Mouse (Mus musculus) megakaryocyte, embryonic 14.5 days (primary cell): Measurements from ENCODE around the gene Kcnip3. TPM values are rescaled to one million over a fixed set of nuclear protein-coding genes. Genes with fewer than 3 reads are reported as not detected.
A peak's percentile ranks its signal among the peaks of the same experiment; 100 is the strongest.

Experiments used
- H3K27me3 ChIP-seq: replicated peaks from 2 replicates; pipeline ENCODE3; 2012; ENCODE audit warnings: inconsistent platforms
- H3K36me3 ChIP-seq: replicated peaks from 2 replicates; pipeline ENCODE3; 2012; ENCODE audit warnings: low read length, inconsistent platforms, mixed read lengths
- H3K4me1 ChIP-seq: 2 replicates; pipeline ENCODE4 v1.6.1; 2012; ENCODE audit warnings: inconsistent platforms
- H3K4me3 ChIP-seq: replicated peaks from 2 replicates; pipeline ENCODE3; 2012; ENCODE audit warnings: moderate library complexity, mild to moderate bottlenecking, inconsistent platforms
- H3K9me3 ChIP-seq: 2 replicates; pipeline ENCODE4 v1.6.1; 2012; ENCODE audit warnings: inconsistent platforms
- FLI1 ChIP-seq: IDR thresholded peaks from 2 replicates; pipeline ENCODE4 v1.6.1; 2012; ENCODE audit warnings: low read length, inconsistent platforms, mixed read lengths
- GATA1 ChIP-seq: IDR thresholded peaks from 3 replicates; pipeline ENCODE4 v1.6.1; 2012; ENCODE audit warnings: mixed read lengths, low read length, inconsistent platforms, borderline replicate concordance
- polyA plus RNA-seq: library from polyadenylated mRNA; stranded (reverse); fragments of >175 nt; gene quantifications from 2 replicates; pipeline ENCODE4 v1.2.3, GENCODE M21; 2012; ENCODE audit warnings: low replicate concordance; ENCODE audit not compliant: insufficient read depth

Gene Kcnip3
- polyA plus RNA-seq, 1 experiment, result 0.16 TPM

- H3K4me1 ChIP-seq, result peaks cover 37% of the 10 kb centered on the region
- TF ChIP-seq GATA1 (no peak), FLI1 (no peak)
- H3K27me3 ChIP-seq, result peaks cover 55% of the 10 kb centered on the region
- no peak overlapping the region for H3K4me3 ChIP-seq
- no peaks in the 10 kb centered on the region for H3K36me3 ChIP-seq
- H3K9me3 ChIP-seq, result no peaks in the 10 kb centered on the region; the same call in 1 of the 2 replicates
These were observed 72.2 kb downstream of the Kcnip3 start for GRCm38 (mm10) chr2:127449691-127450090.

GRCm38 (mm10) chr2:127446847-127447246, 75.0 kb downstream of the Kcnip3 start:
- Histone ChIP-seq H3K36me3 (peaks cover 4% of the 10 kb centered on the region), H3K9me3 (no peaks in the 10 kb centered on the region), H3K4me1 (peaks cover 46% of the 10 kb centered on the region), H3K4me3 (no peak overlapping the region), H3K27me3 (peaks cover 39% of the 10 kb centered on the region)
- TF ChIP-seq GATA1 (no peak), FLI1 (no peak)

- peaks cover 16% of the 10 kb centered on the region for H3K27me3 ChIP-seq
- no peak for TF ChIP-seq FLI1
- TF ChIP-seq GATA1, result no peak
- peak within 1 kb of the TSS; percentile 92 for H3K4me3 ChIP-seq
- peaks cover 47% of the 10 kb centered on the region for H3K4me1 ChIP-seq
- no peaks in the 10 kb centered on the region for H3K9me3 ChIP-seq
- peaks cover 26% of the 10 kb centered on the region for H3K36me3 ChIP-seq
These were observed 77.7 kb downstream of the Kcnip3 start, which contains the start of gene Fahd2a for GRCm38 (mm10) chr2:127444055-127444789. TSS of gene Fahd2a (minus strand) at chr2:127444565.

GRCm38 (mm10) chr2:127437697-127438096, 84.2 kb downstream of the Kcnip3 start:
- Histone ChIP-seq H3K36me3 (peaks cover 86% of the 10 kb centered on the region), H3K4me3 (no peak overlapping the region), H3K27me3 (peaks cover 5% of the 10 kb centered on the region), H3K4me1 (peaks cover 33% of the 10 kb centered on the region), H3K9me3 (no peaks in the 10 kb centered on the region)
- TF ChIP-seq GATA1 (no peak), FLI1 (no peak)

- H3K4me1 ChIP-seq, result peaks cover 19% of the 10 kb centered on the region
- peaks cover 5% of the 10 kb centered on the region for H3K27me3 ChIP-seq
- H3K9me3 ChIP-seq, result no peaks in the 10 kb centered on the region
- peaks cover 75% of the 10 kb centered on the region for H3K36me3 ChIP-seq
- H3K4me3 ChIP-seq, result no peak overlapping the region
- TF ChIP-seq FLI1, result no peak
- TF ChIP-seq GATA1, result no peak
These were observed 86.3 kb downstream of the Kcnip3 start for GRCm38 (mm10) chr2:127435554-127435953.

GRCm38 (mm10) chr2:127435135-127435534, 86.8 kb downstream of the Kcnip3 start:
- Histone ChIP-seq H3K9me3 (no peaks in the 10 kb centered on the region), H3K4me1 (peaks cover 22% of the 10 kb centered on the region), H3K36me3 (peaks cover 70% of the 10 kb centered on the region), H3K27me3 (peaks cover 5% of the 10 kb centered on the region), H3K4me3 (no peak overlapping the region)
- TF ChIP-seq FLI1 (no peak), GATA1 (no peak)

- Histone ChIP-seq H3K36me3 (peaks cover 57% of the 10 kb centered on the region), H3K4me3 (no peak overlapping the region), H3K4me1 (peaks cover 15% of the 10 kb centered on the region; the same call in 1 of the 2 replicates), H3K27me3 (peaks cover 14% of the 10 kb centered on the region), H3K9me3 (no peaks in the 10 kb centered on the region)
- TF ChIP-seq FLI1 (no peak), GATA1 (no peak)
These were observed 88.2 kb downstream of the Kcnip3 start for GRCm38 (mm10) chr2:127433487-127434295.

- Histone ChIP-seq H3K36me3 (peaks cover 25% of the 10 kb centered on the region), H3K4me1 (peaks cover 7% of the 10 kb centered on the region; the same call in 1 of the 2 replicates), H3K27me3 (peaks cover 49% of the 10 kb centered on the region), H3K4me3 (no peak overlapping the region), H3K9me3 (no peaks in the 10 kb centered on the region)
- TF ChIP-seq FLI1 (no peak), GATA1 (no peak)
These were observed 91.7 kb downstream of the Kcnip3 start for GRCm38 (mm10) chr2:127430238-127430637.

- Histone ChIP-seq H3K4me3 (no peak within 1 kb of the TSS), H3K9me3 (peaks cover 8% of the 10 kb centered on the region), H3K27me3 (peaks cover 82% of the 10 kb centered on the region), H3K4me1 (peaks cover 12% of the 10 kb centered on the region), H3K36me3 (no peaks in the 10 kb centered on the region)
- TF ChIP-seq FLI1, result no peak
- no peak for TF ChIP-seq GATA1
These were observed 96.9 kb downstream of the Kcnip3 start, which contains the start of gene Gpat2 for GRCm38 (mm10) chr2:127424977-127425376. TSS of gene Gpat2 (plus strand) at chr2:127425199.

- H3K36me3 ChIP-seq, result no peaks in the 10 kb centered on the region
These were observed 103.5 kb downstream of the Kcnip3 start for GRCm38 (mm10) chr2:127418266-127418970.

More at GRCm38 (mm10) chr2:127418266-127418970, 103.5 kb downstream of the Kcnip3 start:
- Histone ChIP-seq H3K9me3 (peaks cover under 1% of the 10 kb centered on the region; the same call in 1 of the 2 replicates), H3K4me1 (no peaks in the 10 kb centered on the region), H3K27me3 (peaks cover 71% of the 10 kb centered on the region), H3K4me3 (no peak overlapping the region)
- TF ChIP-seq GATA1 (no peak), FLI1 (no peak)
